In genomic region chr4:35192725-35193124, GRCm38 (mm10) we compare ENCODE assay signal across 10 mouse cellular contexts. TPM values are rescaled to one million over a fixed set of nuclear protein-coding genes. Genes with fewer than 3 reads are reported as not detected.
DNase-seq lines count a peak whose midpoint lies in the region; ATAC-seq lines count a peak whose summit lies in the region.
"Had no signal": no experiment of that assay in that cellular context is flagged by ENCODE, and none has a peak within 500 bp of the region (broad histone marks: within the 10 kb centered on the region; RNA-seq: fewer than 3 reads in every experiment).

No protein-coding gene starts in this region.

- no peak overlapping the region for H3K4me3 ChIP-seq in stomach, embryonic 14.5 days (ENCODE audit: low read depth, low read length)

- H3K36me3 ChIP-seq in stomach, embryonic 14.5 days (ENCODE audit: control insufficient read depth, insufficient read depth, low read length), result peaks cover 6% of the 10 kb centered on the region; the same call in 1 of the 2 replicates

- no peak overlapping the region for H3K9ac ChIP-seq in stomach, embryonic 14.5 days (replicated peaks; ENCODE audit: low read depth, low read length)

- 0 out of 2 replicates have a peak overlapping the region, but pooled peaks have one; percentile 48 for H3K27ac ChIP-seq in stomach, embryonic 14.5 days (ENCODE audit: low read length)

- H3K27me3 ChIP-seq in stomach, embryonic 14.5 days (ENCODE audit: control insufficient read depth, insufficient read depth, low read length), result no peaks in the 10 kb centered on the region

- no peak overlapping the region for H3K4me2 ChIP-seq in stomach, embryonic 14.5 days (replicated peaks; ENCODE audit: low read depth, low read length)

- no peak for ATAC-seq in stomach, embryonic 14.5 days (ENCODE audit: insufficient number of reproducible peaks, insufficient read depth, low FRiP score, low read depth)

- no peaks in the 10 kb centered on the region for H3K9me3 ChIP-seq in stomach, embryonic 14.5 days (ENCODE audit: control insufficient read depth, low read depth, low read length)

- 38% methylated on average over 7 of the region's 7 CpGs for WGBS in stomach, embryonic 14.5 days

- peak; percentile 11 for DNase-seq in heart, adult 8-10 months (ENCODE audit: low spot score)
- no peak for DNase-seq in heart, adult 9 months (ENCODE audit: low spot score in 2 of 2)
- DNase-seq in lung, postnatal 25 days (ENCODE audit: low spot score), result peak; percentile 31
- DNase-seq in lung, adult 18-20 months, result no peak
- peak; percentile 28 for DNase-seq in embryo, embryonic 9.5 days (ENCODE audit: extremely low spot score)
- no peak for DNase-seq in gastrocnemius, postnatal 4 days (ENCODE audit: low spot score in 2 of 2)
- no peak for DNase-seq in ovary, postnatal 36 days (ENCODE audit: low spot score)

- H3K4me1 ChIP-seq in stomach, embryonic 14.5 days (ENCODE audit: control insufficient read depth, insufficient read depth, low read length), result peaks cover 3% of the 10 kb centered on the region; the same call in 1 of the 2 replicates

RNA-seq across cellular contexts. Expression of gene C9orf72, which starts 33.2 kb away (rescaled TPM):
- total RNA-seq in heart, adult 8-10 months (2022), result 10 to 100 TPM; 19.1 to 24.9 (median 21.8) TPM
- 14.5 and 14.7 TPM in 2 replicates for polyA plus RNA-seq in stomach, embryonic 14.5 days (2014; fragmentation: Nextera tagmentation; extraction: Ambion mirVana)
- total RNA-seq in gastrocnemius, postnatal 4 days (2021), result 1 to 10 TPM; 8.9 to 9.0 TPM

RNA-seq across cellular contexts. Expression of gene Mob3b, which starts 35.4 kb away (rescaled TPM):
- total RNA-seq in heart, adult 8-10 months (2022), result 1 to 10 TPM; 1.5 to 2.5 (median 1.9) TPM
- 22.5 and 23.6 TPM in 2 replicates for polyA plus RNA-seq in stomach, embryonic 14.5 days (2014; fragmentation: Nextera tagmentation; extraction: Ambion mirVana)
- total RNA-seq in gastrocnemius, postnatal 4 days (2021), result 1 to 10 TPM; 3.1 to 4.9 TPM

RNA-seq across cellular contexts. Expression of gene Ifnk, which starts 40.9 kb away (rescaled TPM):
- not detected for total RNA-seq in heart, adult 8-10 months (2022)
- polyA plus RNA-seq in stomach, embryonic 14.5 days (2014; fragmentation: Nextera tagmentation; extraction: Ambion mirVana), result 0.55 and 0.65 TPM in 2 replicates
- total RNA-seq in gastrocnemius, postnatal 4 days (2021), result not detected
- polyA plus RNA-seq: heart, embryonic 14.5 days; limb, embryonic 11.5 days had no signal

Comparison
In these comparisons a context has a peak if more than half of its experiments do, and no peak if none do; other contexts are left out.
1. DNase-seq: peak in heart, adult 8-10 months (single experiment), lung, postnatal 25 days (single experiment) and embryo, embryonic 9.5 days (single experiment); none in heart, adult 9 months (0 of 2), lung, adult 18-20 months (0 of 2), gastrocnemius, postnatal 4 days (0 of 2) and ovary, postnatal 36 days (single experiment).